Mouse (Mus musculus): ENCODE data around the gene A730061H03Rik.

Gene A730061H03Rik

GRCm38 (mm10) chr14:55544334-55544733 lies 15.9 kb downstream of the A730061H03Rik start:
- peak; percentile 44 to 49 for DNase-seq

- DNase-seq = no peak
Observed at GRCm38 (mm10) chr14:55542268-55542667, 17.9 kb downstream of the A730061H03Rik start.

GRCm38 (mm10) chr14:55540787-55541321 lies 19.4 kb downstream of the A730061H03Rik start:
- DNase-seq = peak; percentile 80 to 82

GRCm38 (mm10) chr14:55540067-55540786 lies 20.0 kb downstream of the A730061H03Rik start, which contains the start of gene Pck2:
Gene Pck2, plus strand, starts transcription at chr14:55540266.
- DNase-seq = peak; percentile 86 to 87

- DNase-seq = peak in 1 of 2 experiments; percentile 46
Observed at GRCm38 (mm10) chr14:55536116-55536745, 24.0 kb downstream of the A730061H03Rik start.

- peak in 1 of 2 experiments; percentile 35 for DNase-seq
Observed at GRCm38 (mm10) chr14:55527940-55528339, 32.3 kb downstream of the A730061H03Rik start.

GRCm38 (mm10) chr14:55526674-55527073 lies 33.5 kb downstream of the A730061H03Rik start:
- no peak for DNase-seq

GRCm38 (mm10) chr14:55524785-55525184 lies 35.4 kb downstream of the A730061H03Rik start, which contains the start of gene Nrl:
Gene Nrl, minus strand, starts transcription at chr14:55524981.
- DNase-seq = no peak

- no peak for DNase-seq
Observed at GRCm38 (mm10) chr14:55524062-55524461, 36.1 kb downstream of the A730061H03Rik start.

GRCm38 (mm10) chr14:55520451-55521361 lies 39.5 kb downstream of the A730061H03Rik start:
- peak; percentile 55 to 61 for DNase-seq

- DNase-seq = no peak
Observed at GRCm38 (mm10) chr14:55519604-55520003, 40.6 kb downstream of the A730061H03Rik start.

- no peak for DNase-seq
Observed at GRCm38 (mm10) chr14:55518897-55519296, 41.3 kb downstream of the A730061H03Rik start.

- DNase-seq = no peak
Observed at GRCm38 (mm10) chr14:55515846-55516245, 44.4 kb downstream of the A730061H03Rik start.

GRCm38 (mm10) chr14:55513927-55514326 lies 46.3 kb downstream of the A730061H03Rik start:
- DNase-seq = no peak

GRCm38 (mm10) chr14:55511037-55511436 lies 49.2 kb downstream of the A730061H03Rik start:
- no peak for DNase-seq

GRCm38 (mm10) chr14:55510125-55510731 lies 50.0 kb downstream of the A730061H03Rik start, which contains the start of gene Cpne6:
Gene Cpne6, plus strand, starts transcription at chr14:55510445.
- no peak for DNase-seq
